ENCODE assay signal across 8 mouse cellular contexts in genomic region chr8:61894062-61894461, GRCm38 (mm10). TPM values are rescaled to one million over a fixed set of nuclear protein-coding genes. Genes with fewer than 3 reads are reported as not detected.
DNase-seq lines count a peak whose midpoint lies in the region; ATAC-seq and TF ChIP-seq lines count a peak whose summit lies in the region.

No protein-coding gene starts in this region.

- DNase-seq in gastrocnemius, adult 18-20 months (ENCODE audit: low spot score) = peak; percentile 59
- DNase-seq in gastrocnemius, postnatal 25 days = no peak
- DNase-seq in urinary bladder, postnatal 14 days (ENCODE audit: low spot score) = peak; percentile 60
- no peak for DNase-seq in urinary bladder, adult 2 months (ENCODE audit: low spot score)
- peak; percentile 21 to 87 for DNase-seq in frontal cortex, adult 2 months (ENCODE audit: extremely low spot score in 1 of 2, low spot score in 1 of 2)
- DNase-seq in layer of hippocampus, adult 2 months (ENCODE audit: low spot score in 2 of 2) = peak; percentile 62 to 68
- DNase-seq in T-cell, adult 2 months (ENCODE audit: low spot score) = no peak

- ATAC-seq in megakaryocyte-erythroid progenitor cell, adult 5-6 weeks (replicated peaks; ENCODE audit: low FRiP score, low TSS enrichment, poor library complexity, severe bottlenecking) = peak; percentile 77

- peak; percentile 85 for TF ChIP-seq CTCF in layer of hippocampus, adult 2 months (conservative IDR thresholded peaks at IDR 0.05)

- H3K27ac ChIP-seq in layer of hippocampus, adult 2 months = no peak overlapping the region

- H3K4me3 ChIP-seq in layer of hippocampus, adult 2 months = no peak overlapping the region

RNA-seq across cellular contexts. Expression of gene Palld, which starts 8.4 kb away (rescaled TPM):
- 10 to 100 TPM; 42.0 to 57.2 TPM for total RNA-seq in gastrocnemius, adult 18-20 months (2021)
- 100 to 1,000 TPM in 1 of 2 experiments, 10 to 100 TPM in 1; 90.9 to 120 TPM for total RNA-seq in gastrocnemius, postnatal 25 days (2021)
- polyA plus RNA-seq in urinary bladder, adult 2 months (2012; rRNA removed) = 147 and 210 TPM in 2 replicates
- polyA plus RNA-seq in frontal cortex, adult 2 months (2012; rRNA removed) = 3.3 and 3.7 TPM in 2 replicates
- 1 to 10 TPM; 6.6 to 6.7 TPM for total RNA-seq in layer of hippocampus, adult 2 months (2021)
- total RNA-seq in megakaryocyte-erythroid progenitor cell, adult 5-6 weeks (2014; fragmentation: Nextera tagmentation) = not detected in 2 replicates
- 0.70 TPM in 1 of 2 replicates, not detected in the other for total RNA-seq in megakaryocyte-erythroid progenitor cell, adult 5-6 weeks (2017)

RNA-seq across cellular contexts. Expression of gene Ddx60, which starts 33.8 kb away (rescaled TPM):
- total RNA-seq in gastrocnemius, adult 18-20 months (2021) = under 1 TPM; 0.26 to 0.27 TPM
- under 1 TPM; 0.28 to 0.96 TPM for total RNA-seq in gastrocnemius, postnatal 25 days (2021)
- polyA plus RNA-seq in urinary bladder, adult 2 months (2012; rRNA removed) = 2.7 TPM in 2 replicates
- polyA plus RNA-seq in frontal cortex, adult 2 months (2012; rRNA removed) = 0.55 and 0.72 TPM in 2 replicates
- under 1 TPM; 0.20 to 0.44 TPM for total RNA-seq in layer of hippocampus, adult 2 months (2021)
- total RNA-seq in megakaryocyte-erythroid progenitor cell, adult 5-6 weeks (2014; fragmentation: Nextera tagmentation) = 2.3 and 4.2 TPM in 2 replicates
- 4.6 and 6.3 TPM in 2 replicates for total RNA-seq in megakaryocyte-erythroid progenitor cell, adult 5-6 weeks (2017)

Comparison
In these comparisons a context has a peak if more than half of its experiments do, and no peak if none do; other contexts are left out.
1. DNase-seq: peak in gastrocnemius, adult 18-20 months (single experiment), urinary bladder, postnatal 14 days (single experiment), frontal cortex, adult 2 months (2 of 2) and layer of hippocampus, adult 2 months (2 of 2); none in gastrocnemius, postnatal 25 days (single experiment), urinary bladder, adult 2 months (single experiment) and T-cell, adult 2 months (single experiment).
2. RNA of gene Palld, which starts 8.4 kb away (total RNA-seq): 90.9 to 120 TPM in gastrocnemius, postnatal 25 days and 42.0 to 57.2 TPM in gastrocnemius, adult 18-20 months; 6.6 to 6.7 TPM in layer of hippocampus, adult 2 months and 0.70 TPM in megakaryocyte-erythroid progenitor cell, adult 5-6 weeks; every median in the first group is over 4 times any median in the second.